Mouse (Mus musculus) hindbrain, embryonic 14.5 days (tissue): ENCODE data around the gene Kcnj12. TPM values are rescaled to one million over a fixed set of nuclear protein-coding genes. Genes with fewer than 3 reads are reported as not detected.
A peak's percentile ranks its signal among the peaks of the same experiment; 100 is the strongest.

Source experiments
- ATAC-seq: fragments of 200-750 bp; cut with Nextera tagmentation; 2 replicates; pipeline ENCODE4 v1.8.0; 2017; ENCODE audit warnings: moderate number of reproducible peaks, mild to moderate bottlenecking, moderate TSS enrichment, moderate library complexity; ENCODE audit not compliant: low FRiP score
- DNase-seq: peaks from one replicate; pipeline ENCODE4 v3.0.0-alpha.2; 2015; ENCODE audit warnings: low spot score
- H3K27ac ChIP-seq: fragments of 300-500 bp; sonication (generic); 2 replicates; pipeline ENCODE4 v1.5.1; 2014; ENCODE audit warnings: mild to moderate bottlenecking, moderate library complexity
- H3K27me3 ChIP-seq: fragments of 300-500 bp; sonication (generic); 2 replicates; pipeline ENCODE4 v1.6.1; 2014; ENCODE audit warnings: mild to moderate bottlenecking, low read length, mixed read lengths; ENCODE audit not compliant: control insufficient read depth, insufficient read depth
- H3K36me3 ChIP-seq: fragments of 300-500 bp; sonication (generic); replicated peaks from 2 replicates; pipeline ENCODE4 v1.6.1; 2014; ENCODE audit not compliant: control insufficient read depth, insufficient read depth
- H3K4me1 ChIP-seq: fragments of 300-500 bp; sonication (generic); replicated peaks from 2 replicates; pipeline ENCODE4 v1.6.1; 2014; ENCODE audit warnings: antibody characterized with exemption, low read length, mixed read lengths; ENCODE audit not compliant: control insufficient read depth, insufficient read depth
- H3K4me2 ChIP-seq: fragments of 300-500 bp; sonication (generic); replicated peaks from 2 replicates; pipeline ENCODE4 v1.6.1; 2014; ENCODE audit warnings: mild to moderate bottlenecking, moderate library complexity
- H3K4me3 ChIP-seq: fragments of 300-500 bp; sonication (generic); replicated peaks from 2 replicates; pipeline ENCODE4 v1.5.1; 2014; ENCODE audit warnings: mild to moderate bottlenecking, low read length
- H3K9ac ChIP-seq: fragments of 300-500 bp; sonication (generic); 2 replicates; pipeline ENCODE4 v1.6.1; 2014
- H3K9me3 ChIP-seq: fragments of 300-500 bp; sonication (generic); 2 replicates; pipeline ENCODE4 v1.6.1; 2016; ENCODE audit warnings: low read length; ENCODE audit not compliant: control insufficient read depth
- WGBS: fragments of 180-500 bp; shearing (Covaris S2); extraction: QIAGEN DNeasy Blood & Tissue Kit; methylation state at CpG from one replicate; pipeline ENCODE4 v1.1.7; 2014; 5-methylcytosine and 5-hydroxymethylcytosine counted together
- polyA plus RNA-seq: library from polyadenylated mRNA; unstranded; fragments of >200 nt; fragmentation: Nextera tagmentation; extraction: Ambion mirVana; gene quantifications from 2 replicates; pipeline ENCODE4 v1.2.1, GENCODE M21; 2014

The Kcnj12 gene
- polyA plus RNA-seq, 1 experiment from 2014 or later: 3.3 TPM

GRCm38 (mm10) chr11:61091192-61091591, 68.8 kb downstream of the Kcnj12 start:
- Histone ChIP-seq H3K27ac (no peak overlapping the region), H3K9ac (no peak overlapping the region), H3K27me3 (no peaks in the 10 kb centered on the region), H3K4me3 (no peak overlapping the region), H3K36me3 (no peaks in the 10 kb centered on the region), H3K4me1 (no peaks in the 10 kb centered on the region; the same call in 1 of the 2 replicates), H3K9me3 (no peaks in the 10 kb centered on the region; the same call in 1 of the 2 replicates), H3K4me2 (no peak overlapping the region)
- DNase-seq (no peak), ATAC-seq (peak; percentile 57; the same call in 1 of the 2 replicates)
- 70% methylated on average over 3 of the region's 3 CpGs for WGBS

- Histone ChIP-seq H3K9me3 (no peaks in the 10 kb centered on the region; the same call in 1 of the 2 replicates), H3K9ac (no peak overlapping the region), H3K4me3 (no peak overlapping the region)
These were observed 69.4 kb downstream of the Kcnj12 start for GRCm38 (mm10) chr11:61091642-61092262.

DNA sequence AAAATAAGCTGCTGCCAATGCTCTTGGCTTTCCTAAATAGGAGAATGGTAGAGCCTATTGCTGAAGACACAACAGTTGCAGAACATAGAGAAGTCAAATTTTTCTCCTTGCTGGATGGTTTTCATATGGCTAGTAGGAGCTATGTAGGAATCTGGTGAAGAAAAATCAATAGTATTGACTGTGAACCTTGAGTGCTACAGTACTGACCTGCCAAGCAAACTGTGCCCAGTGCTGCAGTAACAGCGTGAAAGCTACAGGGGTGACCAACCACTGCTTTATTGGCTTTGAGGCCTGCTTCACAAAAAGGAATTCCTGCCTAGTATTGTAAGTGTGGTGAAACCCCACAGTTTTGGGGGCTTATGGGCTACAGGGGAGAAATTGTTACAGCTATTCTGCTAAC, 75.7 kb downstream of the Kcnj12 start:
- WGBS: 79% methylated on average over 1 of the region's 1 CpGs
- Histone ChIP-seq H3K4me2 (no peak overlapping the region), H3K27ac (no peak overlapping the region), H3K4me3 (no peak overlapping the region), H3K4me1 (no peaks in the 10 kb centered on the region), H3K27me3 (no peaks in the 10 kb centered on the region), H3K36me3 (no peaks in the 10 kb centered on the region), H3K9me3 (no peaks in the 10 kb centered on the region; the same call in 1 of the 2 replicates), H3K9ac (no peak overlapping the region)
- ATAC-seq: no peak
- no peak for DNase-seq

More at GRCm38 (mm10) chr11:61091642-61092262, 69.4 kb downstream of the Kcnj12 start:
- Histone ChIP-seq H3K36me3 (no peaks in the 10 kb centered on the region), H3K4me1 (no peaks in the 10 kb centered on the region; the same call in 1 of the 2 replicates), H3K27me3 (no peaks in the 10 kb centered on the region), H3K4me2 (no peak overlapping the region), H3K27ac (no peak overlapping the region)
- ATAC-seq: no peak
- peak; percentile 88 for DNase-seq
- 18% methylated on average over 7 of the region's 7 CpGs for WGBS

GRCm38 (mm10) chr11:61102397-61103339, 80.3 kb downstream of the Kcnj12 start:
- no peak overlapping the region for H3K4me2 ChIP-seq
- 47% methylated on average over 12 of the region's 13 CpGs for WGBS
- no peak overlapping the region for H3K4me3 ChIP-seq
- ATAC-seq (no peak), DNase-seq (no peak)
- no peak overlapping the region for H3K27ac ChIP-seq
- H3K36me3 ChIP-seq: no peaks in the 10 kb centered on the region
- no peak overlapping the region for H3K9ac ChIP-seq
- no peaks in the 10 kb centered on the region for H3K27me3 ChIP-seq
- no peaks in the 10 kb centered on the region for H3K9me3 ChIP-seq
- H3K4me1 ChIP-seq: no peaks in the 10 kb centered on the region

DNA sequence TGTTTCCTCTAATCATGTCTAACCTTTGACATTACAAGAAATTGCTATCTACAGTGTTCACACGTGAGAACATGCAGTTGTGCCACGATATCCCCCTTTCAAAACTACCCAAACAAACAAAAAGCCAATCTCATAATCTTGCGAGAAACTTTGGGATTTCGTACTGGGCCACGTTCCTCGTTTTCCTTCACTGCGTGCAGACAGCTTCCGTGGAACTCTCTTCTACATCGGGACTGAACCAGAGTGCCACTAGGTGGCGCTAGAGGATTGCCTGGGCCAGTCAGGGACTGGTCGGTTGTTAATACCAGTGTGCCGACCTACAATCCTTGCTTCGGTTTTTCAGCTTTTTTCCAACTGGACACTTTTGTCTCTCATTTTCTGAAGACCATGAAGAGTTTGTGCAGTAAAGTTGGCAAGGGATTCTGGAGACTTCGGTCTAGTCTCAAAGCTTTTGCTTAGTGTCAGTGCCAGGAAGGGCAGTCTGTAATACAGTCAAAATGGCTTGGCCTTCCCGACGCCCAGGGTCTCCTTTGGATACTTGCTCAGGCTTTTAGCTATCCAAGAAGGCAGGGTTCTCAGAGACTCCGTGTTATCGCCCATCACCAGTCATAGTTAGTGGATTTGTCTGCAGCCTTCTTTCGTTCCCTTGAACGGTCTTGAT, 82.0 kb downstream of the Kcnj12 start:
- H3K9ac ChIP-seq: 0 out of 2 replicates have a peak overlapping the region, but pooled peaks have one; percentile 7
- DNase-seq (peak; percentile 96), ATAC-seq (peak; percentile 80; the same call in 1 of the 2 replicates)
- H3K9me3 ChIP-seq: no peaks in the 10 kb centered on the region
- no peak overlapping the region for H3K27ac ChIP-seq
- no peaks in the 10 kb centered on the region for H3K4me1 ChIP-seq
- peak overlapping the region; percentile 21; the same call in 1 of the 2 replicates for H3K4me2 ChIP-seq
- WGBS: 14% methylated on average over 20 of the region's 20 CpGs
- H3K27me3 ChIP-seq: no peaks in the 10 kb centered on the region
- H3K4me3 ChIP-seq: no peak overlapping the region
- H3K36me3 ChIP-seq: no peaks in the 10 kb centered on the region

DNA sequence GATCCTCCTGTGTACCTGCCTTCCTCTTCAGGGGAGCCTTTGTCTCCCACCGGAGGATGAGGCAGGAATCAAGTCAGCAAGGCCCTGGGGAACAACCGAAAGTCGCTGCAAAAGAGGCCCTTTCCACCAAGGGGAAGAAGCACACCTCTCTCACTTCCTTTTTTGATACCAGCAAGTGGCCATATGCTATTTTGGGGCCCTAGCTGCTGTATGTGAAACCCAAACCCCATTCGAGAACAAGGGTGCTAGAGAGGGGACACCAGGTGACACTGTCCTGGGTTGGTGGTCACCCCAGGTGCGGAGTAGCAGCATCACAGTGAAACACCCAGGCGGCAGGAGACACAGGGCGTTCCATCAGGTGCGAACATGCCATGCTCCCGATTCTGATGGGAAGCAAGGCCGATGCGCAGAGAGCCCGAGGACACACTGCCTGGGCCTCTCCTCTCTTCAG, 86.6 kb downstream of the Kcnj12 start:
- WGBS: 85% methylated on average over 12 of the region's 12 CpGs
- ATAC-seq (no peak), DNase-seq (no peak)
- Histone ChIP-seq H3K4me1 (no peaks in the 10 kb centered on the region), H3K9me3 (no peaks in the 10 kb centered on the region), H3K9ac (no peak overlapping the region), H3K4me3 (no peak overlapping the region), H3K27me3 (no peaks in the 10 kb centered on the region), H3K36me3 (no peaks in the 10 kb centered on the region), H3K27ac (no peak overlapping the region), H3K4me2 (no peak overlapping the region)

GRCm38 (mm10) chr11:61109707-61110106, 87.3 kb downstream of the Kcnj12 start:
- Histone ChIP-seq H3K4me1 (no peaks in the 10 kb centered on the region), H3K4me2 (no peak overlapping the region), H3K9ac (no peak overlapping the region), H3K36me3 (no peaks in the 10 kb centered on the region), H3K27me3 (no peaks in the 10 kb centered on the region), H3K9me3 (no peaks in the 10 kb centered on the region), H3K27ac (no peak overlapping the region), H3K4me3 (no peak overlapping the region)
- DNase-seq: no peak
- no peak for ATAC-seq
- WGBS: 88% methylated on average over 6 of the region's 6 CpGs

GRCm38 (mm10) chr11:61110113-61110512, 87.7 kb downstream of the Kcnj12 start:
- no peak for DNase-seq
- Histone ChIP-seq H3K27me3 (no peaks in the 10 kb centered on the region), H3K9ac (no peak overlapping the region), H3K4me1 (no peaks in the 10 kb centered on the region), H3K36me3 (no peaks in the 10 kb centered on the region), H3K4me2 (no peak overlapping the region), H3K27ac (no peak overlapping the region), H3K4me3 (no peak overlapping the region), H3K9me3 (no peaks in the 10 kb centered on the region)
- ATAC-seq: no peak
- 84% methylated on average over 10 of the region's 10 CpGs for WGBS

DNA sequence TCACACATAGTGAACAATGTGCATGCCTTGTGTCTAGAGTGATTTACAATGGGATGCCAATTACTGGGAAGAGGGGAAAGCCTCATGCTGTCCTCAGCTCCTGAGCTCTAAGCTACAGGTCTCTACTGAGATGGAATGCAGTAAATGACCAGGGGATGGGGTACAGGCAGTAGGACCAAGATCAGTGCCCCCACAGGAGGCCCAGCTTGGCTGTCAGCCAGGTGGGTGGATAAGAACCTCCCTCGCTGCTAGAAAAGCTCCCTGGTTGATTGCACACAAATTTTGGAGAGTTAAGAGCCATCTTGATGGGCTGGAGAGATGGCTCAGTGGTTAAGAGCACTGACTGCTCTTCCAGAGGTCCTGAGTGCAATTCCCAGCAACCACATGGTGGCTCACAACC, 88.6 kb downstream of the Kcnj12 start:
- Histone ChIP-seq H3K4me3 (no peak overlapping the region), H3K27me3 (no peaks in the 10 kb centered on the region), H3K9me3 (no peaks in the 10 kb centered on the region), H3K27ac (no peak overlapping the region), H3K4me2 (no peak overlapping the region), H3K9ac (no peak overlapping the region), H3K36me3 (no peaks in the 10 kb centered on the region), H3K4me1 (no peaks in the 10 kb centered on the region)
- DNase-seq: no peak
- ATAC-seq: no peak
- 36% methylated on average over 1 of the region's 1 CpGs for WGBS
